Mouse (Mus musculus) urinary bladder, postnatal 10 days (tissue): ENCODE data around the gene Entpd7.

ENCODE experiments used
- DNase-seq: peaks from one replicate; pipeline ENCODE4 v3.0.0; 2022; ENCODE audit warnings: low spot score

Entpd7 gene

DNA sequence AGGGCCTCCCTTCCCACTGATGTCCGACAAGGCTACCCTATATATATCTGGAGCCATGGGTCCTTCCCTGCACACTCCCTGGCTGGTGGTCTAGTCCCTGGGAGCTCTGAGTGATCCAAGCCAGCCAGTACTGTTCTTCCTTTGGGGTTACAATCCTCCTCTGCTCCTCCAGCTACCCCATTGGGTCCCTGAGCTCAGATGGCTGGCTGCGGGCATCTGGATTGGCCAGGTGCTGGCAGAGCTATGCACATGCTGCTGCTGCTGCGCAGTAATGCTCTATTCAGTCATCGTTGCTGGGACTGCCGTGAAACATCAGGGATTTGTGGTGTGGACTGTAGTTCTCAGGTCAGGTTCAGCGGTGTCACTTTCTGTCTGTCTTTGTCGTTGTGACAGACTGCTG is 35.3 kb downstream of the Entpd7 start:
- DNase-seq, result no peak

DNA sequence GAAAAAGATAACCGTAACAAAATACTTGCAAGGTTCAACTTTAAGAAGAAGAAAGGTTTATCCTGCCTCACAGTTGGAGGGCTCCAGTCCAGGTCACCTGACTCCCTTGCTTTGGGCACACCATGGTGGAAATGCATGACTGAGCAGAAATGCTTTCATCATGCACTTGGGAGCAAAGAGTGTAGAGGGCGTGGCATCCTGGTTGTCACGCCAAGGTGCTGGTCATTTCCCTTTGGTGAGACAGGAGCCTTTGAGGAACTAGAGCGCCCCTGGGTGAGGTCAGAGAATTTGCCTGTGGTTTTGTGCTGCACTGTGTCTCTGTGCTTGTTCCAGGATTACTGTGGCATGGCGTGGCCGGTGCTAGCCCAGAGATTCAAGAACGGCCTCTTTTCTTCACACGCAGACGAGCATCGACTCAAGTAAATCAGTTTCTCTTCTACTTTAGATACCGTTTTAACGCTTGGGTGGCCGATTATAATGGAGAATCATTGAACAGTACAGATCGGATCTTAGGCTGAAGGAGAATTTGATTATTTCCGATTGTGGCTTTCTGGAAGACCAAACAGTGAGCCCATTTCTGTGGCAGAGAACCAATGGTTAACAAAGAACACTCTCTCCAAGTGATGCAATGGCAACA is 37.2 kb downstream of the Entpd7 start:
- no peak for DNase-seq

DNA sequence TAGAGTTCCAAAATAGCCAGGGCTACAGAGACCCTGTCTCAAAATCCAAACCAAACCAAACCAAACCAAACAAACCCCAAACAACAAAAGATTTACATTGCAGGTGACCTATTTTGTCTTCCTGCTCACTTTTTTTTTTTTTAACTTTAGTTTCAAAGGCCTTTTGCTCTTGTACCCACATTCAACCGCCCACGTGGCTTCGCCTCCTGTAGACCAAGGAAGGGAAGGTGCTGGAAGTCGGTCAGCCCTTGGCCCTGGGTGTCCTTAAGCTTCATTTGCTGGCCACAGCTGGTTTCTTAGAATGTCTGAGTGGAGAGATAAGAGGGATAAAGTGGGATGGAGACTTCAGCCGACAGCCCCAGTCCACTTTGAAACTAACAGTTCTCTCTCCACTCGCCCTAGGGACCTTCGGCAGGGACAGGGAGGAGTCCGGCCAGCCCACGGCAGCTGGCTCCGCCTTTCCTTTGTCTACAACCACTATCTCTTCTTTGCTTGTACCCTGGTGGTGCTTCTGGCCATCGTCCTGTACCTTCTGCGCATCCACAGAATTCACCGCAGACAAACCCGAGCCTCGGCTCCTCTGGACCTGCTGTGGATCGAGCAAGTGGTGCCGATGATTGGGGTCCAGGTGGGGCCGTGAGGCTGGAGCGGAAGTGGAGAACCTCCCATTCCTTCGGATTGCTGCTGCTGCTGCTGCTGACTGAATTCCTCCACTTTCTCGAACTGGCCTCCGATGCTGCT is 40.0 kb downstream of the Entpd7 start:
- DNase-seq, result no peak

DNA sequence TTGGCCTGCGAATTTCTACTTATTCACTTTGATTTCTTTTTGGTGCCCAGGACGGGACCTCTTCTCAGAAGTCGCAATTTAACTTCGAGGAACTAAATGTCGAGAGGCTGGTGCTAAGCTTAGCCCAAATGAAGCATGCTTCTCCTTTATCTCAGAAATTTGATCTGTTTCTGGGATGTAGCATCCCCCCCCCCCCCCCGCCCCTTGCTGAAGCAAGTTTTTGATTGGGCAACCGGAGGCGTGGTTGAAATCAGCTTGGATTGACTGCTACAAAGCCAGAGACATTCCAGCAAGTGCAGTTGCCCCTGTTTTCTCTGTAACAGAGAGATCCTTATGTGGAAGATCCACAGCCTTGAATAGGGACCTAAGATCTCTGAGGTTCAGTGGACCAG is 40.6 kb downstream of the Entpd7 start:
- DNase-seq, result no peak

DNA sequence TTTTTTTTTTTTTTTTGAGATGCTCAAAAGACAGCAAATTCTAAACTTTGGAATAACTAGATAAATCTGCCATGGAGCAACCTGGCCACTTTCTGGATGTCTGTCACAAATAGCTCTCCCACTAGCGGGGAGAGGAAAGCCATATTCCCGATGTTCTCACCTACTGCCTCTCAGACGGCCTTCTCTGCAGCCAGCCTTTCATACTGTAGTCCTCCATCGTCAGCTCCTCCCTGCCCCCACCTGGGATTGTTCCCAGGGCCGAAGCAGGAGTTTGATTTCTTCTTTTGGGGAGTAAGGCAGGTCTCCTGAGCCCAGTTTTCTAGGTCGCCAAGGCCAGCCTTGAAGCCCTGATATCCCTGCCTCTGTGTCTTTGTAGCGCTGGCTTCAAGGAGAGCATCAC is 41.7 kb downstream of the Entpd7 start:
- DNase-seq, result no peak

DNA sequence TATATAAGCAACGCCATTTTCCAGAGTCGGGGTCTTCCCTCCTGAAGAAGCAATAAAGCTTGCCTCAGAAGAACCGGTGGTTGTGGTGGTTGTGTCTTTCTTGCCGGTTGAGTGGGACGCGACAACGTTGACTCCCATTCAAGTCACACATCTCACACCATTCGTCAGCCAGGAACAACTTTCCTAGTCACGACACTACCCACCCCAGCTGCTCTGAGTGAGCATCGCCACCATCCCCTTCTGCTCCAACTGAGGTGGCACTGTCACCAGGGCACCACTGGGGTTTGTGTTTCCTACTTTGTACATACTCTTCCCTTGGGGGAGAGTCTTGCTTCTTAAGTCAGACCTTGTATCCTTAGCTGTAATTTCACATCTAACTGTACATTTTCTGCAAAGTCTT is 48.9 kb downstream of the Entpd7 start:
- no peak for DNase-seq

DNA sequence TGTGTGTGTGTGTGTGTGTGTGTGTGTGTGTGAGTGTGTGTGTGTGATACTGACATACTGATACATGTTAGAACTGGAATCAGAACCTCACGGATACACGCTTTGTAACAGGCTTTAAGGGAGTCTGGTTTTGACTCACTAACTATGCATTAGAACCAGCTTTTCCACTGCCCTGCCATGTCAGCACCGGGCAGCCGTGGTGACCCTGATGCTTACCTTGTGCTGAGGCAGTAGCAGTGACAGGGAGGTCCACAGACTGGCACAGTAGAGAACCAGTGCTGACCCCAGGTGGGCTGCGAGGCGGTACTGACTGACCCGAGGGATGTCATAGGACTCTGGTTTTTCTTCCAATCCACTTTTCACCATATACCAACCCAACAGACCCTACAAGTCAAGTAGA is 53.9 kb downstream of the Entpd7 start:
- DNase-seq, result no peak

DNA sequence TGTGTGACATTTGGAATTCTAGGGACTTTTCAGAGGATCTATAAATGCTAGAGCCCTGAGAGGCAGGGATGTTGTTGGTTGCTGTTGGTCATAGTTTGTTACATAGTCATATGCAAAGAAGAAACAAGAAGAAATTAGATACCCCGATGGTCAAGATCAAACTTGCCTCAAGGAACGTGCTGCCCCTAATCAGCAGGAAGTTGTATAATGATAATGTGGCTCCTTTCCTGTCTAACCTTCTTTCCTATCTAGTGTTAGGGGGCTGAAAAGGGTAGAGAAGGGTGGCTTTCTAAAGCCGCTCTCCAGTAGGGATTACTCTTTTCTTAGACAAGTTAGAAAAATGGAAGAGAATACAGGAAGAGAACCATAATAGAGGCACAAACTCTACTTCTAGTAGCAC is 56.3 kb downstream of the Entpd7 start:
- DNase-seq, result no peak

DNA sequence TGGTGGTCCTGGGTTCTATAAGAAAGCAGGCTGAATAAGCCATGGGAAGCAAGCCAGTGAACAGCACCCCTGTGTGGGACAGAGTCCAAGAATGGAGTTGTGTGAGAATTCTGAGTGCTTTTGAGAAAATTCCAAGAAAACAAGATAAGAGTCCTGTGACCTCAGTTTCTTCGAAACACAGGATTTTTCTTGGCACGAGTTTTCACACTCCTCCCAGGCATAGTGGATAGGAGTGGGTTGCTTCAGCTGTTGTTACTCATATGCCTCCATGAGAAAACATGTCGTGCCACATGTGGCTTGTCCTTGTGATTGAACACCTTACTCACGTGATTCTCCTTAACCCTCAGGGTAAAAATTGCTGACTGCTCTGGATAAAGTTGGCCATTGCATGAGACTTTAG is 58.4 kb downstream of the Entpd7 start:
- DNase-seq, result no peak

DNA sequence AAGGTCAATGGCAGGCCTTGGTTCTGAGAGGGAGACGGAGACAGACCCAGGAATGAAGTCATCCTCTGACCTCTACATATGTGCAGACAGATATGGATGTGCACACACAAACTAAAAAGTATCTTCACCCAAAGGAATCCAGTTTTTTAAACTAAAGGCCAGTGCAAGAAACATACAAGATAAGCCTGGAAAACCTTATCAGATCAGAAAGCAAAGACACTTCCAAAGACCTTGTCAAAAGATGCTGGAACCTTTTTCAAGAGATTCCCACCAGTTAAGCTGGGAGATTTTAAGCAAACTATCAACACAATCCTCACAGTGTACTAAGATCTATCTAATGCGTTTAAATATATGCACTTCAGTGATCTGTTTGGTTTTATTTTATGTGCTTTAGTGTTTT is 60.5 kb downstream of the Entpd7 start:
- DNase-seq, result no peak

DNA sequence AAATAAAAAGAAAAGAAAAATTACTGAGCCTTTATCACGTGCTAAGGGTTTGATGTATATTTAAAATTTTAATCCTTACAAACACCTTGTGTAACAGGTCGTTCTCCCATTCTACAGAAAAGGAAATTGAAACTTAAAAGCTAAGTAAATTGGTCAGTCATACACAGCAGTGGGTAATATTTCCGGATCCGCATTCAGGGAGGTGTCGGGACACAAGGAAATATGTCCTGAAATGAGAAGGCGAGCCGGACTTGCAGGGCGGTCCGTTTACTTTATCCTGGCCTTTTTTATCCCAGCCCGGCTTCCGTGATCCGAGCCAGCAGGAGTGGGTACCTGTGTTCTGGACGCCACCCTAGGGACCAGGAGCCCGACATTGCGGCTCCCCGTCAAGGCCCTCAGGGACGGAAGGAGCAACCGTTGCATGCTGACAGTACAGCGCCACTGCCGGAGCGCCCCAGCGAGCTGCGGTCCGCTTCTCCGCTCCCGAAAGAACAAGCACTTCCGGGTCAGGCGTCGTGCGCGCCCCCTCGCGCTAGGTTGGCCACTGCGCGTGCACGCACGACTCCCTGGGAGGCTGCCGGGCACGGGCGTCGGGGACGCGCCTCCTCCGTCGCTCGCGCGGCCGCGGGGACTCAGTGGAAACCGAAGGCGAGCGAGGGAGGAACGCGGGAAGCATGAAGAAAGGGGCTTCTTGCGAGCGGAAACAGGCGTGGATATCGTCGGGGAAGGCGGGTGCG is 63.2 kb downstream of the Entpd7 start, which contains the start of the genes Cutc and Cox15:
Gene Cutc (plus strand): TSS at position 508 of the 737 bp plus-strand sequence.
Gene Cox15 (minus strand): TSS at position 512 of the 737 bp plus-strand sequence.
- peak; percentile 82 for DNase-seq

DNA sequence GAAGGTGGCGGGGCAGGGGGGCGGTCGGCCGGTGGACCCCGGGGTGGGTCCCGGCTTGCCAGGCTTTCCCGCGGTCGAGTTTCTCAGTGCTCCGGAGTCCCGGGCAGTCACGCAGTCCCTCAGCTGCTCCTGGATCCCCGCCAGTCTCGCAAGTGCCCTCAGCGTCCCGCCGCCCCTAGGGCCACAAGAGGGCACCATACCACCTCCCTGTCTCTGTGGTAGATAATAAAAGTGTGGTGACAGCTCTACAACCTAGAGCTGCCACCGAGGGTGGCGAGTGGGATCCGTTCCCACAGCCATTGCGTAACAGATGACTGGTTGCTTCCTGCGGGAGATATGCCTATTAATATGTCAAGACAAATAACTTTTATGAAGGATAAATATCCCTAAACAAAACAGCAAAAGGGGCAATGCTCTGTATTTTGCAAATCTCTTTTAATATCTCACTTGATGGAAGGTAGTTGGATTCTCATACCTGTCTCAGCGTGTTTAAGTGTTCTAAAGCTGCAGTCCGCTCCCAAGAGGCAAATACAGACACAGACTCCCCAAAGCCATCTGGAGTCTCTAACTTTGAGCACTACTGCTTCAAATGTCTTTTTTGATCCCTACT is 63.9 kb downstream of the Entpd7 start:
- DNase-seq, result peak; percentile 75

DNA sequence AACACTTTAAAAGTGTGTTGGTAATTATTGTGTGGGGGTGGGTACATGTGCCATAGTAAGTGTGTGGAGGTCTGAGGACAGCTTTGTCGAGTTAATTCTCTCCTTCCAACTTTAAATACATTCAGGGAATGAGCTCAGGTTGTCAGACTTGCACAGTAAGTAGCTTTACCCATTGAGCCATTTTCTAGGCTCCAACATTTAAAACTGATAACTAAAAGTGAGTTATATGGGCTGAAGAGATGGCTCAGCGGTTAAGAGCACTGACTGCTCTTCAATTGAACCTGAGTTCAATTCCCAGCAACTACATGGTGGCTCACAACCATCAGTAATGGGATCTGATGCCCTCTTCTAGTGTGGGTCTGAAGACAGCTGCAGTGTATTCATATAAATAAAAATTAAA is 64.8 kb downstream of the Entpd7 start:
- no peak for DNase-seq

DNA sequence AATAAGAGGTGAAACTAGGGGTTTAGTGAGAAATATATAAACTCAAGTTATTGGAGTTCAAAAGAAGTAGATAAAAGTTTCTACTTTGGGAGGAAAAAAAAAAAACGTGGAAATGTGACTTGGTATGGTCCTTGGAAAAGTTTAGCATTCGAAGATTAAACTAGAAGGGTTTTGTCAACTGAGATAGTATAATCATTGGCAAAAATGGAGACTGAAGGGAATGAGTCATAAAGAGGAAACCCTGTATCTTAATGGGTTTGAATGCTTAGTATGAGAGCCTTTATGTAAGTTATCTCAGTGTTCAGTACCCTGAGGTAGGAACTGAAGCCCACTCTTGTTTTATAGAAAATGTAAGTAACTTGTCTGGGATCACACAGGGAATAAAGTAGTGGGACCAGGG is 65.4 kb downstream of the Entpd7 start:
- DNase-seq, result no peak

DNA sequence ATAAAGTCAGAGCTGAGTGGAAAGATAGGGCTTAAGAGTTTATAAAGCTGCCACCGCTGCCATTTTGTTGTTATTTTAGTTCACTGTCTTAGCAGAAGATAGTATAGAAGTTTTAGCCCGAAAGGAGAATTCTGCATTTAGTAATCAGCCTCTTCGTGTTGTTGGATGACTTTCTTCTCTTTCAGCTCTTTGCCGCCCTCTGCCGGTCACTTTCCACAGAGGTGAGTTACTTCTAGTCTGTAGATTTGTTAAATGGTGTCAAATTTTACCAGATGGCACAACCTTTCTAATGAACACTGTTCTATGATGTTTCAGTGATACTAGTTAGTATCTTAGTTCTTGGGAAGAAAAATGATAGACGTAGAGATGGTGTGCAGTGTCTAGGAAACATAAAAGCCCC is 71.0 kb downstream of the Entpd7 start:
- DNase-seq, result peak; percentile 36

DNA sequence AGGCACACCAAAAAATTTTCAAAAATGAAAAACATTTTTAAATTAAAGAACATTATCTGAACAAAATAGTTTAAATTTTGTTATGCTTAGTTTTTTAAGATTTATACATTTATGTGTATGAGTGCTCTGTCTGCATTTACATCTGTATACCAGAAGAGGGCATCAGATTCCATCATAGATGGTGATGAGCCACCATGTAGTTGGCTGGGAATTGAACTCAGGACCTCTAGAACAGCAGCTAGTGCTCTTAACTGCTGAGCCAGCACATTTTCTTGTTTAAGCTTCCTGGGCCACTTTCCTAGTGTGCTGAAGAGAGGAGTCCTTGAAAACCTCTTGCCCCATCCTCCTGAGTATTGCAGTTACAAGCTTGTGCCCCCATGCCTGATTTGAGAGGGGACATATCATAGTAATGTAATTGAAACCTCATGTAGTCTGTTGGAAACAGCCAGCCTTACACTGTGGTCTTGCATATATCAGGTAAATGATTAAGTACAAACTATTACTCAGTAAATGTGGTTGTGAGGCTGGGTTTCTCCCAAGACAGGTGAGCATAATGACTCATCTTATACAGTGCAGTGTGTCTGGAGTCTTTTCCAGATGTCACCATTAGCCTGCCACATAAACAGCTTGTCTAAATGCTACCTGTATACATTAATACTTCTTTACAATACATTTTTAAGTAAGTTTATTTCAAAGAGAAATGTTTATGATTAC is 72.2 kb downstream of the Entpd7 start:
- no peak for DNase-seq

DNA sequence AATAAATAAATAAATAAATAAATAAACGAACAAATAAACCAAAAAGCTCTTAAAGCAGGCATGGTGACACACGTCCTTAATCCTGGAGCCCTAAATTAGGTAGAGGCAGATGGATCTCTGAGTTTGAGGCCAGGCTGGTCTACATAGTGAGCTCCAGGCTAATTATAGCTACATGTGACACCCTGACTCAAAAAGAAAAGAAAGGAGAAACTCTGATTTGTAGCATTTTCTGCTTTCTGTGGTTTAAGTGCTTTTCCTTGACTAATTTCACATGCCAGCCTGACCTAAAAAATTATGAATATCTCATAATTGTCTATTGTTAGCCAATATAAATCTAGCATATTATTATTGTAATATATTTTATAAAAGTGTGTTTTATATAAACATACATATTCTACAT is 72.9 kb downstream of the Entpd7 start:
- no peak for DNase-seq

DNA sequence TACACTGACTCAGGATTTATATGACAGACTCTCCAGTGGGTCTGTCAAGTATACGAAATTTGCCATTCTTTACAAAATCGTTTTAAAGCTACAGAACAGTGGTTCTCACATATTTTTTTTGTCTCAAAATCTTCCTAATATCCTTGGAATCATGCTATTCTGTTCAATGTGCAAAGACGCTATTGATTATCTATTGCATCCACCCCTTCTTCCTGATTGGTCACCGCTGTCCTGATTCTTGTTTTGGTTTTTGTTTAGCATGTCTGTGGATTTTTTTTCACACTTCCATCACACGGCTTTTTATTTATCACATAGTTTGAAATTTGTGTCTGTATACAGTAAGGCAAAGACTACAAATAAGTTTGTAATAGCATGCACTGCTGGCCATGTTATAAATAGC is 77.0 kb downstream of the Entpd7 start:
- no peak for DNase-seq

DNA sequence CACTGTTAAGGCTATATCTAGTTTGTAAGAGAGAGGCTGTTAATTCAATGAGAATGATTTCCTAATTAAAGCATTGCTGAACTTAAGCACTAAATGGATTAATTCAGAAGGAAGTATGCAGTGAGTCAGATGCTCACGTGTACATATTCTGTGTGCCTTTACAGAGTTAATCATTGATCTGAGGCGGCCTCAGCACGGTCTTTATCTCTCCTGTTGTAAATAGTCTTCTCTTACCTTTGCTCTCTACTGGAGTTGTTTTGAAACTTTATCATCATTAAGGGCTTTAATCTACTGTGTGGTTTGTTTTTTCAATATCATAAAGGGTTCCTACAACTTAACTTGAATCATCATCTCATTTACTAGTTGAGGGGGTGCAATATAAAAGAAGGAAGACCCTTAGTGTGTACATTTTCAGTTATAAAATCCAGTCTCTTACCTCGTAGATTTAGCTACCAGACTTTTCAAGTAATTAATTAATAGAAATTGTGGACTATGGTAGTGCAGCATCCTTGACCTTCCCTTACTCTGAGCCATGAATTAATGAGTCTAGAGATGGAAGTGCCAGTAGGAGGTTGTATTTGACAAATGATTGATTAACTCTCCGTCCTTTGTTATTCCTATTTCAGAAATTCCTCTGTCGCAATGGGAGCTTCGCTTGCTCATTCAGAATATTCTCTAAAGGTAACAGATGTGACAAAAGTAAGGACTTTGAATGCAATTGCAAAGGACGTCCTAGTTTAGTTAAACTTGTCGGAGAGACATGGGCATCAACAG is 78.3 kb downstream of the Entpd7 start:
- DNase-seq, result no peak

DNA sequence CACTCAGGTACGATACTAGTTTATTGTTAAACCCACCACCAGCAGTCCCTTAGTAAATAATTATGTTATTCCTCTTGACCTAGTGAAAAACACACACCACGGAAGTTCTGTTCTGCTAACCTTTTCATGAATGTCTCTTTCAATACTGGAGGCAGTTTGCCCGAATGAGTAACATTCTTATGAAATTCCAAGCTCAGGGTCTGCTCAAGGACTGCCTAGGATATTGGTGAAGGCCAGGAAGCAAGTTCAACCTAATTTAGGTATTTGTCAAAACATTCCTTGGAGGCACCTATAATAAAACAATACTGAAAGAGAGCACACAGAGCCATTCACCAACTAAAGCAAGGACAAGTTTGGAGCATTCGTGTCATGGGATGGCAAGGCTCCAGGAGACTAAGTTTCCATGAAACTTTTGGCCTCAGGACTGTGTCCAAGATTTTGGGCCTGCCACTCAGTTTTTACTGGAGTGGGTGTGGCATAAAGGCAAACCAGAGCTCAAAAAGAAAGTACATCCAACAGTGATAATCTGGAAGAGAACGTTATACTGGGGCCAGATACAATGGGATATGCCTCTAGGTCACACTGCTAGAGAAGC is 80.0 kb downstream of the Entpd7 start:
- DNase-seq, result no peak

DNA sequence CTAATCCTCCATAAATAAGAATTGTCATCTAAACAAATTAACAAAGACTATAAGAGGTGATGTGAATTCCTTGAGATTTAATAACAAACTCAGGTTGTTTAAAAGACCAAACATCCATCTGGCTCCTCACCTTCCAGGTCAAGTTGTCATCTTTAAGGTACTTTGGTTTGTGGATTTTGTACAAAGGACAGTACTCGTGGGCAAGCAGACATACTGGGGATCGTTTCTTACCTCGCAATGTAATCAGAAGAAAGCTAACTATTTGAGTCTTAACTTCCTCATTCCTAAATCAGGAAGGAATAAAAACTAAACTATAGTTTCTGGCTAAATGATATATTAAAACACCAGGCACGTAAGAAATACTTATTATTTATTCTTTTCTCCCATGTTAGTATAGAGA is 81.1 kb downstream of the Entpd7 start:
- no peak for DNase-seq
